Mouse (Mus musculus): Measurements from ENCODE around the gene Heatr1. TPM values are rescaled to one million over a fixed set of nuclear protein-coding genes. Genes with fewer than 3 reads are reported as not detected.
A peak's percentile ranks its signal among the peaks of the same experiment; 100 is the strongest.

The Heatr1 gene
- polyA plus RNA-seq, 1 experiment from 2014 or later: 18.2 TPM

- ATAC-seq: no peak
- no peak for DNase-seq (ENCODE audit: low spot score)
- H3K4me3 ChIP-seq (ENCODE audit: low read depth, low read length): no peak overlapping the region
- H3K27ac ChIP-seq (ENCODE audit: low read depth, low read length): no peak overlapping the region
- H3K9me3 ChIP-seq (replicated peaks; ENCODE audit: control insufficient read depth, low read length): no peaks in the 10 kb centered on the region
- H3K4me2 ChIP-seq (ENCODE audit: low read length): no peak overlapping the region
- no peak overlapping the region for H3K9ac ChIP-seq (ENCODE audit: low read length)
- H3K36me3 ChIP-seq (ENCODE audit: control insufficient read depth, insufficient read depth, low read length): no peaks in the 10 kb centered on the region
- no peaks in the 10 kb centered on the region for H3K27me3 ChIP-seq (replicated peaks; ENCODE audit: control insufficient read depth, insufficient read depth, low read length)
- no peaks in the 10 kb centered on the region for H3K4me1 ChIP-seq (ENCODE audit: control insufficient read depth, insufficient read depth, low read length)
- 89% methylated on average over 3 of the region's 3 CpGs for WGBS
These were observed 22.1 kb upstream of the Heatr1 start for GRCm38 (mm10) chr13:12372755-12373154.

DNA sequence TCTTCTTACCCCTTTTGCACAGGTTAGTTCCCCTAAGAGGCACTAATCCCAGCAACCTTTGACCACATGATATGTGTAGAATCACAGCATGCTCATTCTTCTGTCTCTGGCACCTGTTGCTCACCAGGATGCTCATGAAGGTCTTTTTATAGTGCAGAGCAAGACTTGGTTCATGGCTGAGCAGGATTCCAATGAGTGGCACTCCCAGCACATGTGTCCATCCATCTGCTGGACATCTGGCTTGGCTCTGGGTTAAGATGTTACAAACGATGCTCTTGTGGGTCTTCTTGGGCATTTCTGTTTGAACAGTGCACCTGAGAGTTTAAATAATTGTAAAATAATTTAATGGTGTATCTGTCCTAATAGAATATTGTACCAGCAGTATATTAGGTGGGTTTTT lies 18.0 kb upstream of the Heatr1 start:
- WGBS: 64% methylated on average over 1 of the region's 1 CpGs
- Histone ChIP-seq H3K27me3 (replicated peaks; ENCODE audit: control insufficient read depth, insufficient read depth, low read length) (no peaks in the 10 kb centered on the region), H3K4me1 (ENCODE audit: control insufficient read depth, insufficient read depth, low read length) (no peaks in the 10 kb centered on the region), H3K4me3 (ENCODE audit: low read depth, low read length) (no peak overlapping the region), H3K4me2 (ENCODE audit: low read length) (no peak overlapping the region), H3K9ac (ENCODE audit: low read length) (no peak overlapping the region), H3K9me3 (replicated peaks; ENCODE audit: control insufficient read depth, low read length) (no peaks in the 10 kb centered on the region), H3K27ac (ENCODE audit: low read depth, low read length) (no peak overlapping the region), H3K36me3 (ENCODE audit: control insufficient read depth, insufficient read depth, low read length) (no peaks in the 10 kb centered on the region)
- DNase-seq (ENCODE audit: low spot score) (no peak), ATAC-seq (no peak)

DNA sequence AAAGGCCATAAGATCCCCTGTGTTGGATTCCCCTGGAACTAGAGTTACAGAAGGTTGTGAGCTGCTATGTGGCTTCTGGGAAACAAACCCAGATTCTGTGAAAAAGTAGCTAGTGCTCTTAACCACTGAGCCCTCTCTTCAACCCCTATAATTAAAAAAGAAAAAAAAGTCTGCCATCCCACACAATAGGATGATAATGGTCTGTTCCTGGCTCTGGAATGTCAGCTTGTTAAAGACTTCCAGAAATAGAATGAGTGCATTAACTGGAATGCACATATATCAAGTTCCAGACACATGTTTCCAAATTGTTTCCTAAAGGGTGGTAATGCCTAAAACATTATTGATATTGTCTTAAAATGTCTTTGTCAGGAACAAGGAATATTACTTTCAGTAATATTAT lies 10.0 kb upstream of the Heatr1 start:
- Histone ChIP-seq H3K4me1 (ENCODE audit: control insufficient read depth, insufficient read depth, low read length) (no peaks in the 10 kb centered on the region), H3K4me3 (ENCODE audit: low read depth, low read length) (no peak overlapping the region), H3K9ac (ENCODE audit: low read length) (no peak overlapping the region), H3K9me3 (replicated peaks; ENCODE audit: control insufficient read depth, low read length) (no peaks in the 10 kb centered on the region), H3K27ac (ENCODE audit: low read depth, low read length) (no peak overlapping the region), H3K4me2 (ENCODE audit: low read length) (no peak overlapping the region), H3K36me3 (ENCODE audit: control insufficient read depth, insufficient read depth, low read length) (no peaks in the 10 kb centered on the region), H3K27me3 (replicated peaks; ENCODE audit: control insufficient read depth, insufficient read depth, low read length) (no peaks in the 10 kb centered on the region)
- DNase-seq (ENCODE audit: low spot score): no peak
- ATAC-seq: no peak

- Histone ChIP-seq H3K27ac (ENCODE audit: low read depth, low read length) (no peak overlapping the region), H3K4me2 (ENCODE audit: low read length) (no peak overlapping the region), H3K9ac (ENCODE audit: low read length) (no peak overlapping the region), H3K4me3 (ENCODE audit: low read depth, low read length) (no peak overlapping the region), H3K9me3 (replicated peaks; ENCODE audit: control insufficient read depth, low read length) (no peaks in the 10 kb centered on the region), H3K4me1 (ENCODE audit: control insufficient read depth, insufficient read depth, low read length) (no peaks in the 10 kb centered on the region), H3K27me3 (replicated peaks; ENCODE audit: control insufficient read depth, insufficient read depth, low read length) (no peaks in the 10 kb centered on the region), H3K36me3 (ENCODE audit: control insufficient read depth, insufficient read depth, low read length) (no peaks in the 10 kb centered on the region)
- no peak for ATAC-seq
- peak; percentile 70 for DNase-seq (ENCODE audit: low spot score)
These were observed 8.5 kb upstream of the Heatr1 start for GRCm38 (mm10) chr13:12386286-12386685.

GRCm38 (mm10) chr13:12395571-12395970 lies 744 bp downstream of the Heatr1 start:
- H3K36me3 ChIP-seq (ENCODE audit: control insufficient read depth, insufficient read depth, low read length): peaks cover 28% of the 10 kb centered on the region; the same call in 1 of the 2 replicates
- WGBS: under 1% methylated on average over 23 of the region's 23 CpGs
- peak overlapping the region; percentile 70 for H3K9ac ChIP-seq (ENCODE audit: low read length)
- H3K4me3 ChIP-seq (ENCODE audit: low read depth, low read length): peak overlapping the region; percentile 85
- no peaks in the 10 kb centered on the region for H3K27me3 ChIP-seq (replicated peaks; ENCODE audit: control insufficient read depth, insufficient read depth, low read length)
- H3K9me3 ChIP-seq (replicated peaks; ENCODE audit: control insufficient read depth, low read length): no peaks in the 10 kb centered on the region
- peaks cover 7% of the 10 kb centered on the region for H3K4me1 ChIP-seq (ENCODE audit: control insufficient read depth, insufficient read depth, low read length)
- H3K4me2 ChIP-seq (ENCODE audit: low read length): peak overlapping the region; percentile 96
- DNase-seq (ENCODE audit: low spot score) (peak; percentile 1), ATAC-seq (no peak; the same call in 1 of the 2 replicates)
- H3K27ac ChIP-seq (ENCODE audit: low read depth, low read length): no peak overlapping the region

DNA sequence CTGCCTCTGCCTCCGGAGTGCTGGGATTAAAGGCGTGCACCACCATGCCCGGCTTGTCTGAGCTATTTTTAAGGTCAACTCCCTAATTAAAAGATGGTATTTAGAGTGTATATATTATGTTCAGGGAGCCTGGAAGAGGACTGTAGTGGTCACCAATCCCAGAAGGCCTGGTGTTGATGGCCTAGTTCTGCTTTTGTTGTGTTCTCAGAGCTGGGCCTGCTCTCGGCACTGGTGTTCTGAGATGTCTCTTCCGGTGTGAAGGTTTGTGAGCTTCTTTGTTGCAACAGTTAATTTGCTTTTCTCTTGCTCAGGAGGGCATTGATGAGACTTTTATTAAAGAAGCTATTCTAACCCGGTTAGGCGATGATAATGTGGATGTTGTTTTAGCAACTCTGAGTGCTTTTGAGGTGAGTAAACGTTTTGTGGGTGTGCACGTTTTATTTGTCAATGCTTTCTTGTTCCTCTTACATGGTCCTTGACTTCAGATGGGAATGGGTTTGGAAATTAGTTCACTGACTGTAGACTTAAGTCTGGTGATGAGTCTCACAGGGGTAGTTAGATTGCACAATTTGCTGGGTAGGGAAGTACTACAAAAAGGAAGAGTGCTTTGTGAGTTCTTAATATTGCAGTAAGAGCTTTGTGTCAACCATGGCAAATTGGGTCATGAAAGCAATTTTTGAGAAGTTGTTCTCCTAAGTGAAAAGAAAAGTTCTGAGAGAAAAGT lies 13.7 kb downstream of the Heatr1 start:
- ATAC-seq (no peak), DNase-seq (ENCODE audit: low spot score) (no peak)
- H3K27ac ChIP-seq (ENCODE audit: low read depth, low read length): no peak overlapping the region
- H3K36me3 ChIP-seq (ENCODE audit: control insufficient read depth, insufficient read depth, low read length): peaks cover 68% of the 10 kb centered on the region
- no peaks in the 10 kb centered on the region for H3K9me3 ChIP-seq (replicated peaks; ENCODE audit: control insufficient read depth, low read length)
- WGBS: 69% methylated on average over 9 of the region's 9 CpGs
- H3K4me1 ChIP-seq (ENCODE audit: control insufficient read depth, insufficient read depth, low read length): no peaks in the 10 kb centered on the region
- H3K27me3 ChIP-seq (replicated peaks; ENCODE audit: control insufficient read depth, insufficient read depth, low read length): no peaks in the 10 kb centered on the region
- no peak overlapping the region for H3K4me2 ChIP-seq (ENCODE audit: low read length)
- no peak overlapping the region for H3K9ac ChIP-seq (ENCODE audit: low read length)
- no peak overlapping the region for H3K4me3 ChIP-seq (ENCODE audit: low read depth, low read length)

DNA sequence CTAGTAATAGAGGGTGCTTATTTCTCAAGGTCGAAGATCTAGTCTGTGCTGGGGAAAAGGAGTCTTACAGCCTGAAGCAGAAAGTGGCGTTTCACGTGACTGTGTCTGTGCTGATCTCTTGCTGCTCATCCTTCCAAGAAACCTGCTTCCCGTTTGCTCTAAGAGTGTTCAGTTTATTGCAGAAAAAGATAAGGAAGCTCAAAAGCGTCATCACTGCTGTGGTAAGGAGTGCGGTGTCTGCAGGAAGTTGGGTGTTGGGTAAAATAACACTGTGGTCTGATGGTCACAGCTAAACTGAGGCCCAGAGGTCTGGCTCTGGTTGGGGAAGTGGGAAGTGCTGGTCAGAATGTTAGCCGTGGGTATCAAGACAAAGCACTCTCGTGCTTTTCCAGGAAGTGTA lies 17.2 kb downstream of the Heatr1 start:
- peaks cover 82% of the 10 kb centered on the region for H3K36me3 ChIP-seq (ENCODE audit: control insufficient read depth, insufficient read depth, low read length)
- 94% methylated on average over 8 of the region's 8 CpGs for WGBS
- no peaks in the 10 kb centered on the region for H3K27me3 ChIP-seq (replicated peaks; ENCODE audit: control insufficient read depth, insufficient read depth, low read length)
- H3K4me2 ChIP-seq (ENCODE audit: low read length): no peak overlapping the region
- H3K9ac ChIP-seq (ENCODE audit: low read length): no peak overlapping the region
- no peak for ATAC-seq
- no peaks in the 10 kb centered on the region for H3K9me3 ChIP-seq (replicated peaks; ENCODE audit: control insufficient read depth, low read length)
- no peak overlapping the region for H3K27ac ChIP-seq (ENCODE audit: low read depth, low read length)
- no peak overlapping the region for H3K4me3 ChIP-seq (ENCODE audit: low read depth, low read length)
- DNase-seq (ENCODE audit: low spot score): no peak
- H3K4me1 ChIP-seq (ENCODE audit: control insufficient read depth, insufficient read depth, low read length): no peaks in the 10 kb centered on the region

DNA sequence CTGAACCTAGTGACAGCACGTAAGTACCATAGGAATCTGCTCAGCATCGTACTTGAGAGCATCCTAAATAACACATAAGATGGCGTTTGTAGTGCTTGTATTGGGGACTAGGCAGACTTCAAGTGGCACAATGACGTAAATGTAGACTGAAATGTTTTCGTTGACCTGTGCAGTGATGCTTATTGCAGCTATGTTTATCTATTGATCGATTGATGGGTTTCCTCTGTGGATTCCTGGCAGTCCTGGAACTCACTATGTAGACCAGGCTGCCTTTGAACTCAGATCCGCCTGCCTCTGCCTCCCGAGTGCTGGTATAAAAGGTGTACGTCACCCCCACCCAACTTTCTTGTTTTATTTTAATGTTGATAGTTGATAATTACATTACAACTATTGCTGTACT lies 25.8 kb downstream of the Heatr1 start:
- no peak overlapping the region for H3K4me2 ChIP-seq (ENCODE audit: low read length)
- peaks cover 89% of the 10 kb centered on the region for H3K36me3 ChIP-seq (ENCODE audit: control insufficient read depth, insufficient read depth, low read length)
- no peak overlapping the region for H3K4me3 ChIP-seq (ENCODE audit: low read depth, low read length)
- no peak for DNase-seq (ENCODE audit: low spot score)
- no peaks in the 10 kb centered on the region for H3K9me3 ChIP-seq (replicated peaks; ENCODE audit: control insufficient read depth, low read length)
- no peaks in the 10 kb centered on the region for H3K4me1 ChIP-seq (ENCODE audit: control insufficient read depth, insufficient read depth, low read length)
- no peaks in the 10 kb centered on the region for H3K27me3 ChIP-seq (replicated peaks; ENCODE audit: control insufficient read depth, insufficient read depth, low read length)
- ATAC-seq: no peak
- H3K9ac ChIP-seq (ENCODE audit: low read length): no peak overlapping the region
- 94% methylated on average over 9 of the region's 9 CpGs for WGBS
- H3K27ac ChIP-seq (ENCODE audit: low read depth, low read length): no peak overlapping the region

GRCm38 (mm10) chr13:12428556-12428955 lies 33.7 kb downstream of the Heatr1 start:
- 94% methylated on average over 13 of the region's 13 CpGs for WGBS
- H3K27ac ChIP-seq (ENCODE audit: low read depth, low read length): no peak overlapping the region
- H3K9me3 ChIP-seq (replicated peaks; ENCODE audit: control insufficient read depth, low read length): no peaks in the 10 kb centered on the region
- H3K4me2 ChIP-seq (ENCODE audit: low read length): no peak overlapping the region
- no peak overlapping the region for H3K9ac ChIP-seq (ENCODE audit: low read length)
- H3K4me1 ChIP-seq (ENCODE audit: control insufficient read depth, insufficient read depth, low read length): no peaks in the 10 kb centered on the region
- H3K4me3 ChIP-seq (ENCODE audit: low read depth, low read length): no peak overlapping the region
- ATAC-seq (no peak), DNase-seq (ENCODE audit: low spot score) (no peak)
- H3K36me3 ChIP-seq (ENCODE audit: control insufficient read depth, insufficient read depth, low read length): peaks cover 95% of the 10 kb centered on the region
- no peaks in the 10 kb centered on the region for H3K27me3 ChIP-seq (replicated peaks; ENCODE audit: control insufficient read depth, insufficient read depth, low read length)

All from forebrain, embryonic 14.5 days (tissue).